In the genomic region with DNA sequence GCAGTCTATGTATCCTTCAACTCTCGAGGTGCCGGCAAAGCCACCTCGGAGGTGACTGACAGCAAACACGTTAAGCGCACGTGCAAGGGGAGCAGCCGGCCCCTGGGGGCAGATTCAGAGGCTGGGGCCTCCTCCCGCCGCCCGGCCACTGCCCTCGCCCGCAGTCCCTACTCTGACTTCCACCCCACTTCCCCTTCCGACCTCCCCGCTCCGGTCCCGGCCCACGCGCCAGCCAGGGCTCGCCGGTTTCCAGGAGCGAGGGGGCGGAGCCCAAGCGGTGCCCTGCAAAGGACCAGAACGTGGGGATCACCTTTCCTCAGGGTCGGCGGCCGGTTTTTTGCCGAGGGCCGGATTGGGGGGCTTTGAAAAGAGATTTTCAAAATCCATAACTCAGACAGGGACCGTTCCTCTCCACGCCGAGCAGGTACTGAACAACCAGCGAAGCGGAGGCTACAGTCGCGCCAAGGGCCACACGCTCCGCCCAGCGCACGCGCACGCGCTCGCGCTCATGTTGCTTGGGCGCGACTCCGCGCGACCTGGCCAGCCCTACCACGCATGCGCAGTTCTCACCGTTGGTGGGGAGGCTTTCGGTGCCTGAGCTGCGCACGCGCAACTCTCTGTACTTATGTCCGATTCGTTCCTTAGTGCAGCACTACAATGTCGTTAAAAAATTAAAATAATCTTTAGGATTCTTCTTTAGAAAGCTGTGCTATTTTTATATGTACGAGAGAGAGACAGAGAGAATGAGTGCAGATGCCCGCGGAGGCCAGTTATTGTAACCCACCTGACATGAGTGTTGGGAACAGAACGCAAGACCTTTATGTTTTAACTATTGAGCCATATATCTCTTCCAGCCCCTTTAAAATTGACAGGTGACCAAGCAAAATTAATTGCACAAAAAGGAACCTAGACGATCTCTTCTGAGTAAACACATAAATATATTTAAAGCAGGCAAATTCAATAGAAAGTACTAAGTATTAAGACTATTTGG, we compare ENCODE assay signal across 7 mouse cellular contexts. TPM values are rescaled to one million over a fixed set of nuclear protein-coding genes. Genes with fewer than 3 reads are reported as not detected.
DNase-seq lines count a peak whose midpoint lies in the region; ATAC-seq lines count a peak whose summit lies in the region.

Gene Zc3h8 (minus strand): TSS at position 540 of the 991 bp plus-strand sequence.

- peak within 1 kb of the TSS; percentile 82 for H3K4me3 ChIP-seq in intestine, embryonic 16.5 days (ENCODE audit: low read length)
- H3K4me3 ChIP-seq in midbrain, embryonic 11.5 days (ENCODE audit: low read depth, low read length) = peak within 1 kb of the TSS; percentile 70

- peak within 1 kb of the TSS; percentile 73 for H3K4me2 ChIP-seq in intestine, embryonic 16.5 days (ENCODE audit: low read depth, low read length)
- H3K4me2 ChIP-seq in midbrain, embryonic 11.5 days = peak within 1 kb of the TSS; percentile 84

- peak within 1 kb of the TSS; percentile 77 for H3K27ac ChIP-seq in intestine, embryonic 16.5 days (ENCODE audit: low read length)
- H3K27ac ChIP-seq in midbrain, embryonic 11.5 days (ENCODE audit: low read depth, low read length) = peak within 1 kb of the TSS; percentile 48; the same call in 1 of the 2 replicates

- H3K9ac ChIP-seq in intestine, embryonic 16.5 days (ENCODE audit: low read depth, low read length) = peak within 1 kb of the TSS; percentile 84
- H3K9ac ChIP-seq in midbrain, embryonic 11.5 days (ENCODE audit: low read length) = peak within 1 kb of the TSS; percentile 81

- no peaks in the 10 kb centered on the region for H3K36me3 ChIP-seq in intestine, embryonic 16.5 days (ENCODE audit: control insufficient read depth, insufficient read depth, low read length)
- no peaks in the 10 kb centered on the region for H3K36me3 ChIP-seq in midbrain, embryonic 11.5 days (ENCODE audit: control insufficient read depth, insufficient read depth, low read length)

- H3K9me3 ChIP-seq in intestine, embryonic 16.5 days (ENCODE audit: control insufficient read depth, low read length) = no peaks in the 10 kb centered on the region
- H3K9me3 ChIP-seq in midbrain, embryonic 11.5 days (ENCODE audit: control insufficient read depth, low read length) = no peaks in the 10 kb centered on the region

- peaks cover 4% of the 10 kb centered on the region; the same call in 1 of the 2 replicates for H3K4me1 ChIP-seq in intestine, embryonic 16.5 days (ENCODE audit: control insufficient read depth, insufficient read depth, low read length)
- 0 out of 2 replicates have a peak, but pooled peaks cover 2% of the 10 kb centered on the region for H3K4me1 ChIP-seq in midbrain, embryonic 11.5 days (ENCODE audit: control insufficient read depth, insufficient read depth, low read length)

- ATAC-seq in intestine, embryonic 16.5 days = peak; percentile 96
- ATAC-seq in midbrain, embryonic 11.5 days (ENCODE audit: low FRiP score) = peak; percentile 93

- WGBS in intestine, embryonic 16.5 days = 1% methylated on average over 65 of the region's 65 CpGs
- WGBS in midbrain, embryonic 11.5 days = 2% methylated on average over 65 of the region's 65 CpGs

- peak; percentile 98 for DNase-seq in adrenal gland, adult 2 months
- peak; percentile 96 for DNase-seq in embryo, embryonic 11.5 days (ENCODE audit: low read depth, low spot score)
- peak; percentile 94 to 97 for DNase-seq in gastrocnemius, postnatal 4 days (ENCODE audit: low spot score in 2 of 2)
- DNase-seq in left cerebral cortex, postnatal 36 days (ENCODE audit: low spot score in 2 of 2) = peak; percentile 96
- peak; percentile 100 for DNase-seq in midbrain, embryonic 11.5 days (ENCODE audit: low spot score, missing footprints)
- peak; percentile 98 for DNase-seq in skeletal muscle tissue, adult 2 months (ENCODE audit: low read depth, low spot score)

- intact Hi-C loops in left cerebral cortex, postnatal 36 days (cut with DNase I) = loop anchor here (10.0 kb wide), 2 partner anchors 121 to 259 kb away; partner anchors contain the start of genes Anapc1 and Ttl

- H3K27me3 ChIP-seq in intestine, embryonic 16.5 days (replicated peaks; ENCODE audit: control insufficient read depth, insufficient read depth, low read length) = no peaks in the 10 kb centered on the region
- H3K27me3 ChIP-seq in midbrain, embryonic 11.5 days (ENCODE audit: control insufficient read depth, insufficient read depth, low read length) = no peaks in the 10 kb centered on the region

RNA-seq across cellular contexts. Expression of gene Zc3h8, which starts in this region (rescaled TPM):
- 1 to 10 TPM; 2.9 to 3.7 TPM for total RNA-seq in adrenal gland, adult 2 months (2021)
- 0.49 and 0.50 TPM in 2 replicates for polyA plus RNA-seq in adrenal gland, adult 2 months (2012; rRNA removed)
- 1 to 10 TPM; 6.1 TPM for total RNA-seq in gastrocnemius, postnatal 4 days (2021)
- 5.7 and 6.1 TPM in 2 replicates for polyA plus RNA-seq in intestine, embryonic 16.5 days (2015; fragmentation: Nextera tagmentation; extraction: Ambion mirVana)
- 1 to 10 TPM; 6.6 to 7.3 TPM for total RNA-seq in left cerebral cortex, postnatal 36 days (2021)
- polyA plus RNA-seq in midbrain, embryonic 11.5 days (2014; fragmentation: Nextera tagmentation; extraction: Ambion mirVana) = 8.3 and 8.5 TPM in 2 replicates

Comparison
In these comparisons a context has a peak if more than half of its experiments do, and no peak if none do; other contexts are left out.
1. Peak in every context shown above with its lines: DNase-seq, ATAC-seq, H3K4me3 ChIP-seq and H3K27ac ChIP-seq.